Mouse (Mus musculus): Measurements from ENCODE around the gene Syt1.
A peak's percentile ranks its signal among the peaks of the same experiment; 100 is the strongest.

The Syt1 gene

DNA sequence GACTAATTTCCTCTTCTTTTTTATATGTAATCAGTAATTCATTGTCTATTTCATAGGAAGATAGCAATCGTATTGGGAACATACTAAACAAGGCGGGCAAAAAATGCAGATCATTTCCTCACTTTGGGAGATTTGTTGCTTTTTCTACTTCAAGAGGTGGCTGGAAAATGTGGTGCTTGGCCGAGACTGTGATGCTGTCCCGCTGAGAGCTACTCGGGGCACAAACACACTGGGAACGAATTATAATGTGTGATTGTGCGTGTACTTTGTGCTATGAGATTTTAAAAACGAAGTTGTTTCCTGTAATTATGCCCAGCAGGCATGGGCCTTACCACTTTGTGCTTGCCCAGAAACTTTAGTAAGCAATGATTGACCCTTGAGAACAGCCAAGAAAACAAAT lies 281.8 kb downstream of the Syt1 start:
- no peak for TF ChIP-seq GATA4 (IDR thresholded peaks at IDR 0.05; ENCODE audit: insufficient replicate concordance, low read length)

DNA sequence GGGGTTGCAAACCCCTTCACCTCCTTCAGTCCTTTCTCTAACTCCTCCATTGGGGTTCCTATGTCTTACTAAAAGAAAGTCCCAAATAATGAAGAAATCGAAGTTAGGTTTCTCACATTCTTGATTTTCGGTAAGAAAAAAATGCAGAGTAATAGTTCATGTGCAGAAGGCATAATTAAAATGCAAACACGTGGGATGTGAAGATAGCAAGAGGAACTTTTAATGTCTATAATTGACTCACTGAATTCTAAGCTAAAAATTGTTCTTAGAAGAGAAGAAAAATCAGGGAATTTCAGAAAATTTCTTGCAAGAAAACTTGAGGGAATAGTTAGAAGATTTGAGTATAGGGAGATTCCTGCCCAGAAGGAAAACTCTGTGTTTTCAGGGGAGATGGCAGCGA lies 284.4 kb downstream of the Syt1 start:
- TF ChIP-seq GATA4 (IDR thresholded peaks at IDR 0.05; ENCODE audit: insufficient replicate concordance, low read length): no peak

DNA sequence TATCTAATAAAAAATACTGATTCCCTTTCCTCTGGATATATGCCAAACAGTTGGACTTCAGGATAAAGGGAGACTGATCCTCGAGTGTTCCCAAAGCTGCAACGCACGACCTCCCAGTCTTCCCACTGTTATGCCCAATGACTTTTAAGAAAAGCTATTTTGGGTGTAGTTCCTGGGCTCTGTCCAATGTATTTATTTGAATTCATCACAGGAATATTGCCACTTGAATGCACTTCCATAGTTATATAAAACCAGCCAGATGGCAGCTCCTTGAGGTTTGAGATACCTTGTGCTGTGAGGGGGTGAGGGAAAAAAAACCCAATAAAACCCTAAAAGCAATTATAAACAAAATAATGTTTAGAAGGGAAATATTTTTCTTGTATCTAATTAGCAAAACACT lies 285.9 kb downstream of the Syt1 start:
- no peak for TF ChIP-seq GATA4 (IDR thresholded peaks at IDR 0.05; ENCODE audit: insufficient replicate concordance, low read length)

DNA sequence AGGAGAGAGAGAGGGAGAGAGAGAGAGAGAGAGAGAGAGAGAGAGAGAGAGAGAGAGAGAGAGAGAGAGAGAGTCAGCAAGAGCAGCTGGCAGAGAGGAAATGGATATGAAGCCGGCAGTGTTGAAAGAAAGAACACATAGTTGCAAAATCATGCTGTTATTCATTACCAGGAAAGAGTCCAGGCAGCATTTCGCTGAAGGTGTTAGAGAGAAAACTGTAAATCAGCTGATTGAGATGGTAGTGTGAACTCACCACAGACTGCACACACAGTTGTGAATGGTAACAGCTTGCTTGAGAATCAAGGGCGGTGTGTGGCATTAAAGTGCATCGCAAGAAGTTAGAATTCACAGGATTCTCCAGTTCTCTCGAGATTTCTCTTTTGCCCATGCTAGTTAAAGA lies 300.3 kb downstream of the Syt1 start:
- no peak for TF ChIP-seq GATA4 (IDR thresholded peaks at IDR 0.05; ENCODE audit: insufficient replicate concordance, low read length)

DNA sequence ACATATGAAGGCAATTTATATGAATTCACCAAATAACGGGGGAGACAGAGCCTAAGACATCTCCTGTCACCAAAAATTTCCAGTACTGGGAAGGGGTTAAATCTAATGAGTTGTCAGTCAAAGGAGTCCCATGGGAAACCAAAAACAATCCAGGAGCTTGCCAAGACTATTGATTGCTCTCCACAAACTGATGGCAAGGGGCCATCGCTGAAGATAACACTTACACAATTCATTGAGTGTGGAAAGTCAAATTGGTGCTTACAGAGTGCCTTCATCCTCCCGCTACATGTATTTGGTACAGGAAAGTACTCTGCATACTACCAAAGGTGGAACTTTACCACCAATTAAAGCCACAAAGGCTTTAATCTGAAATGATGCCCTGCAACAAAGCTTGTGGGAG lies 305.1 kb downstream of the Syt1 start:
- TF ChIP-seq GATA4 (IDR thresholded peaks at IDR 0.05; ENCODE audit: insufficient replicate concordance, low read length): peak; percentile 85; the same call in 1 of the 2 replicates

DNA sequence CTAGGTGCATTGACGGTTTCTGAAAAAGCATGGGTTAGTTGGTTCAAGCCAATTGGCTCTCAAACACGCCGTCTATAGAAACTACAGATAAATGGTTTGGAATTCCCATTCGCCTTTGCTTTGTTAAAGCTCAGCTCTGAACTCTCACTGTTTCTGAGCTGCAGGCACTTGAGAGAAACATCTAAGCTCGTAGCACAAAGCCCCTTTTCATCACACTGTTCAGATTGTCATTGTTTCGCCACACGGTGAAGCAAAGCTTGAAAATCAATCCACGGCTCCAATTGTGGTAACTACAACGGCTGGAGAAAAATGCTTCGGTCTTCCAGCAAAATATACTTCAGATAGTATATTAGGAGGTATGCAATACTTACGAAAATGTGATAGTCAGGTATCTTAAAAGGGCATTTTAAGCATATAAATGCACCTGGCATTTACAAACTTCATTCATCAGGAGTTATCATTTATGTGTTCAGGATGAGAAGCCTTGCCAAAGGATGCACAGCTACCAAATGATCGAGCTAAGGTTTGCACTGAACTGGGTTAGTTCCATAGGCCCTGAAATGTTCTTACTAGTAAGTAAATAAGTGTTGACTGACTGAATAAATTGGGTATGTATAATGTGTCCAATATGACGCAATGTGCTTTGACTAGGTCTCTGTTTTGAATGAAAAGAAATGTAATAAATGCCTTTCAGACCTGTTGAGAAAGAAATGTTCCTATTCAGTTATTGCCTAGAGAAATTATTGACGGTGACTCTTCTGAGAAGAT lies 309.2 kb downstream of the Syt1 start:
- no peak for TF ChIP-seq GATA4 (IDR thresholded peaks at IDR 0.05; ENCODE audit: insufficient replicate concordance, low read length)

DNA sequence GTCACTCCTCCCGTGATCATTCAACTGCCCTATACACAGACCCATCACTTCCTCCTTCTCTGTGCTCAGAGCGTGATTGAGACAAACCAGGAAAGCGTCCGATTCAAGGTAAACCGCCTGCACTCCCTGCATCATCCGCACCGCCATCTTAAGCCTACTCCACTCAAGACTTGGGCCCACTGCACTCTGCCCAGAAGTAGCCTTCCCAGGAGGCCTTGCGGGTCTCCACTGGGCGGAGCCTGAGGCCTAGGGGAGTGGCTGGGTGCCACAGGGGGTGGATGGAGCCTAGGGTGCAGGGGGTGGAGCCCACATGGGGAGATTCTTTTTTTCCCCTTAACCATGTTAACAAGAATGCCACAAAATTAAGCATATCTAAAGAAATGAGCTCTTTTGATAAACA lies 310.8 kb downstream of the Syt1 start, which contains the start of gene Gm5136:
TSS of gene Gm5136 (minus strand) at position 215 of the 400 bp plus-strand sequence.
- no peak for TF ChIP-seq GATA4 (IDR thresholded peaks at IDR 0.05; ENCODE audit: insufficient replicate concordance, low read length)

DNA sequence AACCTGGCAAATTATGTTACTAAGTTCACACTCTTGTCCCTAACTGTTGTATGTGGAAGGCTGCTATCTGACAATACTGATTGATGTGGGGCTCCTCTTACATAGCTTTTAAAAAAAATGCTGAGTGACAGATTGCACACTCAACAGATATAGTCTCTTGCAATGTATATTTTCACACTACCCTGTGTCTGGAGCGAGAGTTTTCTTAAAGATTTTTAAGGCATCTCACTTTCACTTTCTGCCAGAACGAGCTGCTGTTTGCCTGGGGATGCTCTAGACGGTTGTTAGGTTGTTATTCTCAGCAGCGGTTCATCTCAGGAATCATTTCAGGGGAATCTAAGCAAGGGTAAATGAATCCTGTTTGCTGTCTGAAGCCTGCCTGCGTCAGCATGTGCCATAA lies 313.7 kb downstream of the Syt1 start:
- TF ChIP-seq GATA4 (IDR thresholded peaks at IDR 0.05; ENCODE audit: insufficient replicate concordance, low read length): no peak

DNA sequence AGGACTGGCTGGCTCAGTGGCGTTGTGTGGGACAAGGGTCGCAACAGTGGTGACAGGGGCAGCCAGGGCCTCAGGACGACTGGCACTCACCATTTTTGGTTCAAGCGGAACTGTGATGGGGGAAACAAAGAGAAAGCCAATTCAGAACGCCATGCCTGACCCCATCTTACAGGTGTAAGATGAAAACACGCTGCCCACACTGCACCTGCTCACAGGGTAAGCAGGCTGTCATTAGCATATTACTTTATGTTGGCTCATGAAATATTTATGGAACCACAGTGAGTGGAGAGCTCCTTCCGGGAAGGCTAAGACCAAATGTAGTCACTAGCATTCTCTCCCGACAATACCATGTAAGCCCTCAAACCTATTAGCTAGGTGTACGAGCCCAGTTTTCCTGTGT lies 319.8 kb downstream of the Syt1 start:
- TF ChIP-seq GATA4 (IDR thresholded peaks at IDR 0.05; ENCODE audit: insufficient replicate concordance, low read length): no peak

DNA sequence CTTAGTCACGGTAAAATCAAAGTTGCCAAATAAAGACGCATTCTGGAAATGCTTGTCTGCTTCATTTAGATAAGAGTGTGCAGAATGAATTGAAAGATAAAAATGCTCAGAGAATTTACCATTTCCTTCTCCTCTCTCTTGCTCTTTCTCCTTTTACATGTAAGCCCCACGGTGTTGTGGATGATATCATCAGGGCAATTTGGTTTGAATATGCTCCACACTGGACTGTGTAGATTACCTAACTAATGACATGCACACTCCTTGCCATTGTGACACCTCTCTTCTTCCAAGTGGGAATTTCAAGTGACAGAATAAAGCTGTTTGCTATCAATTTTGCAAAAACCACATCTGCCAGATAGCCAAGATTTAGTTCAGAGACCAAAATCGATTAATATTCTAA lies 324.1 kb downstream of the Syt1 start:
- TF ChIP-seq GATA4 (IDR thresholded peaks at IDR 0.05; ENCODE audit: insufficient replicate concordance, low read length): no peak

DNA sequence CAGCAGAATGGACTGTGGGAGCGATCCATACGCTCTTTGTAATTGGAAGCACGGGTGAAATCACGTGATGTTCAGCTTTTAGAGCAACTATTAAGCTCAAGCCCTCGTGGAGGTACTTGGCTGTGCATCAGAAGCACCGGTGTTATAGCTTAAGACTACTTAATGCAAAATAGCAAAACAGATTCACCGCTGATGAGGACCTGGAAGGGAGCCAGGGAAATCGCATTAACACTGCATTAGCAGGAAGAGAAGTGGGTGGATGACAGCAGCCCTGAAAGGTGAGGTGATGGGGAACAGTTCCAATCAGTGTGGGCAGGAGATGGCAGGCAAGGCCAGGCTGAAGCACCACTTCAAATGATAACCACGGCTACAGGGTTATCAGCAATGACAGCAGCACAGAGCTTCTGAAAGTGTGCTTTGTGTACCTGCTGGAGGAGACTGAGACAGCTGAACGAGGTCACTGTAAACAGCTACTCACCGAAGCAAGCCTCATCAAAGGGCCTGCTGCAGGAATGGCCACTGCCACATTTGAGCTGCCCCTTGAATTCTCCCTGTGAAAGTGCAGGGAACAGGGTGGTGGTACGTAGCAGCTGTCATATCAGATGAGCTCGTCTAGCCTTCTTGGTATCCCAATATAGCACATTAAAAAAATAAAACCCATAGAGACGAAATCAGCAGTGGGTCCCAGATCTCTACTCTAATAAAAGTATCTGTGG lies 330.9 kb downstream of the Syt1 start:
- TF ChIP-seq GATA4 (IDR thresholded peaks at IDR 0.05; ENCODE audit: insufficient replicate concordance, low read length): no peak

DNA sequence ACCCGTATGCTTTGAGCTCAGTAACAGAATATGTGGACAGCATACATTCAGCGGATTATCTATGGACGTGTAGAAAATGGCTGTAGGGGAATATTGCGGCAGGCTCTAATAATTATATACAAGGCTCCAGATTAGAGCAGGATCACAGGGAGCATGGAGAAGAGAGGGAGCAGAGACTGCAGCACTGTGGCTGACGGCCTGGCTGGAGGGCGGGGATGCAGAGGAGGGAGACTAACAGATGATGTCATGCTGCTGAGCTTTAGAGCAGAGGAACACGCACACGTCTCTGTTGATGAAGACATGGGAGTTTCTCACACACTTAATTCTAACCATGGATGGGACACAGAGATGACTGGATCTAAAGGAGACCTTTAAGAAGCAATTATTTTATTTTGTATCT lies 333.7 kb downstream of the Syt1 start:
- no peak for TF ChIP-seq GATA4 (IDR thresholded peaks at IDR 0.05; ENCODE audit: insufficient replicate concordance, low read length)

DNA sequence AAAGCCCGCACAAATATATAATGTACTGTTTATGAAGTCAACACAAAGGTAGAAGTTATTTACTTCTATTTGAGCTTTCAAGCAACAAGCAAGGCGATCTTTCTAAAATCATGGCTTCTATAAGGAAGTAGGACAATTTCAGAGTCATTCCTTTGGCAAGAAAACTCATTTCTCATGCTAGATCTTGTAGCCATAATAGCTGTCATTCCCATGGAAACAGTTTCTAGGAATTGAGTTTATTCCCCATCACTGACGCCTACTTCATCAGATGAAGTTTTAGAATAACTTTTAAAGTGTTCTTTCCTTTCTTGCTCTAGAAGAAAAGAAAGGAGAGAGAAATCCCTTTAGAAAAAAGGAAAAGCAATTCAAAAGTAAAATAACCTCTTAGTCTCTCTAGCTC lies 341.8 kb downstream of the Syt1 start:
- no peak for TF ChIP-seq GATA4 (IDR thresholded peaks at IDR 0.05; ENCODE audit: insufficient replicate concordance, low read length)

DNA sequence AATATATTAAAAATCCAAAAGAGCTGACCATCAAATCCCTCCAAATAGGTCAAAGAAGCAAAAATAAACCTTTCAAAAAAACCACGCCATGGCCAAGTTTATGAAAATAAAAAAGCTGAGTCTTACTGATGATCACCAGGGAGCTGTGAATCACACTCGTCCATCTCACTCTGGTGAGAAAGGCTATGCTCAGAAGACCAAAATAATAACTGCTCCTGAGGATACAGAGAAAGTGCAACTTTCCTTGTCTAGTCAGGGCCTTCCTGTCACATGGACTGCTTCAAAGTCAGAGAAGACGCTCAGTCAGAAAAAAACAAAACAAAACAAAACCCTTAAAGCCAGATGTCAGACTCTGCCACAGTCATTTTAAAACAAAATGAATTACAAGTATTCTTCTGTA lies 350.5 kb downstream of the Syt1 start:
- no peak for TF ChIP-seq GATA4 (IDR thresholded peaks at IDR 0.05; ENCODE audit: insufficient replicate concordance, low read length)

DNA sequence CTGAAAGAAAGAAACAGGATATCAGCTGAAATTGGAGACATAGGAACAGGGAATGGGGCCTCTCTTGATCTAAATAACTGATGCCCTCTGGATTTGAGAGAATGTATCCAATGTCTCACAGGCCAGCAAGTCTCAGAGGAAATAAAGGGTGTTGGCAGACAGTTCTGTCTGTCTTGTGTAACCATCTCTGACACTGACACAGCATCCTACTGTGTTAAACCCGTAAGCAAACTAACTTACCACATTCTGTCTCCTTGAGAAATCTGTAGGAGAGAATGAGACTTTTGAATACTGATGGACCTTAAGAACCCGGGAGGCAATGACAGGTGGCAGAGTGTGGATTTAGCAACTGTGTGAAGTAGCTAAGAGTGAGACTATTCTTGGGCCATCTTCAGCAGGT lies 352.5 kb downstream of the Syt1 start:
- no peak for TF ChIP-seq GATA4 (IDR thresholded peaks at IDR 0.05; ENCODE audit: insufficient replicate concordance, low read length)

DNA sequence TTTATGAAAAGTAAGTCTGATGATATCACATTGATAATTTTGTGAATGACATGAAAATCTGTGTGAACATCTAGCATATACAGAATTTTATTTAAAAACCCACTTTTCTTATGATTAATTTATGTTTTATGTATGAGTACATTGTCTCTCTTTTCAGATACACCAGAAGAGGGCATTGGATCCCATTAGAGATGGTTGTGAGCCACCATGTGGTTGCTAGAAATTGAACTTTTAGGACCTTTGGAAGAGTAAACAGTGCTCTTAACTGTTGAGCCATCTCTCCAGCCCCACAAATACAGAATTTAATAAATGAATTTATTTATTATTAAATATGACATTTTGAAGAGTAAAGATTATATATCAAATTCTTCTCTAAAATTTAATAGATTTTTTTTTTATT lies 353.1 kb downstream of the Syt1 start:
- TF ChIP-seq GATA4 (IDR thresholded peaks at IDR 0.05; ENCODE audit: insufficient replicate concordance, low read length): no peak

DNA sequence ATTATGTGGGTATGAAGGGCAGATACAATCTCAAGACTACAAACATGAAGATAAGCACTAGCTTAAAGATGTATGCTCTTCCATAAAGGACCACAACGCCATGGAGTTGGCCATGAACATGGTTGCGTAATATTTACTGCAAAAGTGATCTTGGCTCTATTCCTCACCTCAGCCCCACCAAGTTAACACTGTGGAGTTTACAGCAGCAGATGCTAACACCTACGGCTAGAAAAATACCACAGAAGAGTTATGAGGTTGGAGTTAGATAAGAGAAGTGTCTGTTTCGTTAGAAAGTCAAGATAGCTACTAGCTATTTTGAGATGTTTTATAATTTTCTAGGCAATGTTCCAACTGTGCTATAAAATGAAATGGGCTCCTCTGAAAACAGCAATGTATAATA lies 353.9 kb downstream of the Syt1 start:
- no peak for TF ChIP-seq GATA4 (IDR thresholded peaks at IDR 0.05; ENCODE audit: insufficient replicate concordance, low read length)
